Mouse (Mus musculus): ENCODE measurements around the gene Nav2. TPM values are rescaled to one million over a fixed set of nuclear protein-coding genes. Genes with fewer than 3 reads are reported as not detected.

The Nav2 gene
- polyA plus RNA-seq, 1 experiment from 2014 or later, result 8.3 TPM

DNA sequence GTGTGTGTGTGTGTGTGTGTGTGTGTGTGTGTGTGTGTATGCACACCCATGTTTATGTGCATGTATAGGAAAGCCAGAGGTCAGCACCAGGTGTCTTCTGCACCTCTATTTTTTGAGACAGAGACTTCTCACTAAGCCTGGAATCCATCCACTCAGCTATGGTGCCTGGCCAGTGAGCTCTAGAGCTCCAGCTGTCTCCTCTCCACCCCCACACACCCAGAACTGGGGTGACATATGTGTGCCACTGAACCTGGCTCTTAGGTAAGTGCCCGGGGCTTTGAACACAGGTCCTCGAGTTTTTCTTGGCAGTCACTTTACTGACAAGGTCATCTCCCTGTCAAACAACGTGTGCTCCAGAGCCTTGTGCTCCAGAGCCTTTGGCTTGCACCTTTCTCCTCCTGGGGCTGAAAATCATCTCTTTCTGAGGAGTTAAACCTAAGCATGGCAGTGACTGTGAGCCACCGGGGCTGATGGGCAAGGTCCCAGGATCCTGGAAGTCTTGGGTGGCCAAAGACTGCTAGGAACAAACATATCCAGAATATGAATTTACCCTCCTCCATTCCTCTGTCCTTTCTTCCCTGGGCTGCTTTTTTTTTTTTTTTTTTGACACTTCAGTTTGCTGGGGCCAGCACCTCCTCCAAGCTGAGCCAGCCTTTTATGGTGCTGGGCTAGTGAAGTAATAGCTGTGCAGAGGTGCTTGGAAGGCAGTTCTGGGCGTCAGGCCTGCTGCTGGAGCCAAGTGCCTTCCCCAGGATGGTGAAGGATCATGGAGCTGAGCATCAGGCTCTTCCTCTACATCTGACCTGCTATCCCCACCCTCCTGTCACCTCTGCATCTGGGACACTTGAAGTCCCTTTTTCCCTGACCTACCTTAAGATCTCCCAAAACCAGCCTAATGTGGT lies 298.5 kb downstream of the Nav2 start:
- no peaks in the 10 kb centered on the region for H3K9me3 ChIP-seq (replicated peaks)
- no peaks in the 10 kb centered on the region for H3K27me3 ChIP-seq (ENCODE audit: low read depth, poor library complexity, severe bottlenecking)
- no peak for DNase-seq (ENCODE audit: low spot score)
- H3K36me3 ChIP-seq, result no peaks in the 10 kb centered on the region
- no peak overlapping the region for H3K4me3 ChIP-seq
- peaks cover 6% of the 10 kb centered on the region; the same call in 1 of the 2 replicates for H3K4me1 ChIP-seq
- no peak overlapping the region for H3K27ac ChIP-seq
- WGBS, result 67% methylated on average over 5 of the region's 5 CpGs

DNA sequence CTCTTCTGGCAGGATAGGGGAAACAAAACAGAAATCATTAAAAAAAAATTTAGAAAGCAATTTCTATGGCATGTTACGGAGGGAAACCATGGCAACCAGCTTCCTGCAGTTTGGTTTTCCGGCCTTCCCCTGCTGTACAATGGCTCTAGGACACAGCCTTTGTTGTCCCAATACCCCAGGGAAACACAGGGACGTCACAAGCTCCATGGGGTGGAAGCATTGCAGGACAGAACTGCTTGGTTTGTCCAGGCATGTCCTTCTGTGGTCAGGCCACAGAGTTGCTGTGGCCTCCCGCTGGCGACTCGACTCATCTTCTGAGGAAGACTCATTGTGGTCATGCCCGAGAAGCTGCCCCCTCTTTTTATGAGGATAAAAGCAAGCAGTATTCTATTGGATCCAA lies 301.0 kb downstream of the Nav2 start:
- H3K36me3 ChIP-seq, result no peaks in the 10 kb centered on the region
- no peak for DNase-seq (ENCODE audit: low spot score)
- H3K27me3 ChIP-seq (ENCODE audit: low read depth, poor library complexity, severe bottlenecking), result no peaks in the 10 kb centered on the region
- WGBS, result 83% methylated on average over 7 of the region's 7 CpGs
- no peaks in the 10 kb centered on the region for H3K4me1 ChIP-seq
- H3K9me3 ChIP-seq (replicated peaks), result no peaks in the 10 kb centered on the region
- H3K27ac ChIP-seq, result no peak overlapping the region
- H3K4me3 ChIP-seq, result no peak overlapping the region

- Histone ChIP-seq H3K27ac (no peak overlapping the region), H3K27me3 (ENCODE audit: low read depth, poor library complexity, severe bottlenecking) (no peaks in the 10 kb centered on the region), H3K36me3 (no peaks in the 10 kb centered on the region), H3K9me3 (replicated peaks) (no peaks in the 10 kb centered on the region), H3K4me1 (no peaks in the 10 kb centered on the region), H3K4me3 (no peak overlapping the region)
- 94% methylated on average over 8 of the region's 8 CpGs for WGBS
- DNase-seq (ENCODE audit: low spot score), result no peak
Measured at GRCm38 (mm10) chr7:49210721-49211120, 302.2 kb downstream of the Nav2 start.

DNA sequence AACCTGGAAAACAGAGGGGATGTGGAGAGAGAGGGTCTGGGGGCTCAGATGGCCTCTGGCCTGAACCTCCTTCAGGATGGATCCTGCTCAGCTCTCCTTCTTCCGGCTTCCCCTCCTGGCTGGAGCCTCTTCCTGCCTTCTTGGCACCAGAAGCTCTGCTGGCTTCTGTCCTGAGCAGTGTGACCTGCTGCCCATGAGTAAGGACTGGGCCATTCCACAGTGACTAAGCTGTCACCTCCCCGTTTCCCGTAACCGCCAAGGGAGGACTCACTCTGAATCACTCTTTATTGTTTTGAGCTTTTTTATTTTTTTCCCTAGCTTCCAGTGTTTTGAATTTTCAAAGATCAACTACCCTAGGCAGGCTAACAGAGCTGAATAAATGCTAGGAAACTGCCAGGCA lies 304.5 kb downstream of the Nav2 start:
- no peaks in the 10 kb centered on the region for H3K36me3 ChIP-seq
- no peak overlapping the region for H3K27ac ChIP-seq
- DNase-seq (ENCODE audit: low spot score), result no peak
- 90% methylated on average over 4 of the region's 4 CpGs for WGBS
- H3K9me3 ChIP-seq (replicated peaks), result no peaks in the 10 kb centered on the region
- H3K4me3 ChIP-seq, result no peak overlapping the region
- peaks cover 8% of the 10 kb centered on the region for H3K4me1 ChIP-seq
- no peaks in the 10 kb centered on the region for H3K27me3 ChIP-seq (ENCODE audit: low read depth, poor library complexity, severe bottlenecking)

- Histone ChIP-seq H3K9me3 (replicated peaks) (no peaks in the 10 kb centered on the region), H3K36me3 (no peaks in the 10 kb centered on the region), H3K27ac (no peak overlapping the region), H3K4me3 (no peak overlapping the region), H3K4me1 (peaks cover 14% of the 10 kb centered on the region), H3K27me3 (ENCODE audit: low read depth, poor library complexity, severe bottlenecking) (no peaks in the 10 kb centered on the region)
- 60% methylated on average over 6 of the region's 6 CpGs for WGBS
- DNase-seq (ENCODE audit: low spot score), result no peak
Measured at GRCm38 (mm10) chr7:49217786-49218185, 309.3 kb downstream of the Nav2 start.

- Histone ChIP-seq H3K36me3 (no peaks in the 10 kb centered on the region), H3K4me3 (no peak overlapping the region), H3K4me1 (0 out of 2 replicates have a peak, but pooled peaks cover 2% of the 10 kb centered on the region), H3K27me3 (ENCODE audit: low read depth, poor library complexity, severe bottlenecking) (no peaks in the 10 kb centered on the region), H3K27ac (no peak overlapping the region), H3K9me3 (replicated peaks) (no peaks in the 10 kb centered on the region)
- WGBS, result 84% methylated on average over 5 of the region's 5 CpGs
- DNase-seq (ENCODE audit: low spot score), result no peak
Measured at GRCm38 (mm10) chr7:49225741-49226140, 317.2 kb downstream of the Nav2 start.

GRCm38 (mm10) chr7:49232969-49233368 lies 324.5 kb downstream of the Nav2 start:
- Histone ChIP-seq H3K36me3 (no peaks in the 10 kb centered on the region), H3K27me3 (ENCODE audit: low read depth, poor library complexity, severe bottlenecking) (no peaks in the 10 kb centered on the region), H3K4me3 (no peak overlapping the region), H3K9me3 (replicated peaks) (no peaks in the 10 kb centered on the region), H3K4me1 (0 out of 2 replicates have a peak, but pooled peaks cover 2% of the 10 kb centered on the region), H3K27ac (no peak overlapping the region)
- no peak for DNase-seq (ENCODE audit: low spot score)
- 94% methylated on average over 2 of the region's 2 CpGs for WGBS

- no peaks in the 10 kb centered on the region for H3K9me3 ChIP-seq (replicated peaks)
- H3K4me3 ChIP-seq, result no peak overlapping the region
- DNase-seq (ENCODE audit: low spot score), result no peak
- no peak overlapping the region for H3K27ac ChIP-seq
- no peaks in the 10 kb centered on the region for H3K36me3 ChIP-seq
- no peaks in the 10 kb centered on the region for H3K27me3 ChIP-seq (ENCODE audit: low read depth, poor library complexity, severe bottlenecking)
- H3K4me1 ChIP-seq, result 0 out of 2 replicates have a peak, but pooled peaks cover 2% of the 10 kb centered on the region
- 72% methylated on average over 8 of the region's 8 CpGs for WGBS
Measured at GRCm38 (mm10) chr7:49234288-49234687, 325.8 kb downstream of the Nav2 start.

DNA sequence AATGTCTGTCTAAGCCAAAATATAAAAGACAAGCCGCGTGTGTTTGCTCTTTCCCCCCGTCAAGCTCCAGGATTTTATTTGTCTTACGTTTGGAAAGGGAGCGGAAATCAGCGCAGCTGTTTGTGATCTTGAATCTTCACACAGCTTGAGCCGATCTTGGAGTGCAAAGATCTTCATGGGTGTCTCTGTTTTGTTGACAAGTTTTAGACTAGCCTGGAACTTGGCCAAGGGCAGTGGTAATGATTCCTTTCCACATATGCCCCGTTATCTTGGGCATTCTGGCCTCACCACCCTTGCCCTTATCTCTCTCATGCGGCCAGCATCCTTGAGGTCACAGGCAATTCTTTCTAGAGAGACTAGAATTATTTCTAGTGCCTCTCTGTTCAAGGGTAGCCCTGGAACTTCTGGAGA lies 326.8 kb downstream of the Nav2 start:
- 88% methylated on average over 9 of the region's 9 CpGs for WGBS
- Histone ChIP-seq H3K4me3 (no peak overlapping the region), H3K4me1 (0 out of 2 replicates have a peak, but pooled peaks cover 2% of the 10 kb centered on the region), H3K9me3 (replicated peaks) (no peaks in the 10 kb centered on the region), H3K27me3 (ENCODE audit: low read depth, poor library complexity, severe bottlenecking) (no peaks in the 10 kb centered on the region), H3K36me3 (no peaks in the 10 kb centered on the region), H3K27ac (no peak overlapping the region)
- DNase-seq (ENCODE audit: low spot score), result no peak

- DNase-seq (ENCODE audit: low spot score), result no peak
- H3K4me1 ChIP-seq, result 0 out of 2 replicates have a peak, but pooled peaks cover 2% of the 10 kb centered on the region
- no peaks in the 10 kb centered on the region for H3K27me3 ChIP-seq (ENCODE audit: low read depth, poor library complexity, severe bottlenecking)
- no peak overlapping the region for H3K27ac ChIP-seq
- 76% methylated on average over 3 of the region's 3 CpGs for WGBS
- no peaks in the 10 kb centered on the region for H3K9me3 ChIP-seq (replicated peaks)
- H3K4me3 ChIP-seq, result no peak overlapping the region
- no peaks in the 10 kb centered on the region for H3K36me3 ChIP-seq
Measured at GRCm38 (mm10) chr7:49235821-49236220, 327.3 kb downstream of the Nav2 start.

GRCm38 (mm10) chr7:49240461-49240860 lies 331.9 kb downstream of the Nav2 start:
- Histone ChIP-seq H3K36me3 (no peaks in the 10 kb centered on the region), H3K4me3 (no peak overlapping the region), H3K27me3 (ENCODE audit: low read depth, poor library complexity, severe bottlenecking) (peaks cover 13% of the 10 kb centered on the region), H3K9me3 (replicated peaks) (no peaks in the 10 kb centered on the region), H3K27ac (no peak overlapping the region), H3K4me1 (peaks cover 3% of the 10 kb centered on the region; the same call in 1 of the 2 replicates)
- no peak for DNase-seq (ENCODE audit: low spot score)
- 88% methylated on average over 7 of the region's 7 CpGs for WGBS

DNA sequence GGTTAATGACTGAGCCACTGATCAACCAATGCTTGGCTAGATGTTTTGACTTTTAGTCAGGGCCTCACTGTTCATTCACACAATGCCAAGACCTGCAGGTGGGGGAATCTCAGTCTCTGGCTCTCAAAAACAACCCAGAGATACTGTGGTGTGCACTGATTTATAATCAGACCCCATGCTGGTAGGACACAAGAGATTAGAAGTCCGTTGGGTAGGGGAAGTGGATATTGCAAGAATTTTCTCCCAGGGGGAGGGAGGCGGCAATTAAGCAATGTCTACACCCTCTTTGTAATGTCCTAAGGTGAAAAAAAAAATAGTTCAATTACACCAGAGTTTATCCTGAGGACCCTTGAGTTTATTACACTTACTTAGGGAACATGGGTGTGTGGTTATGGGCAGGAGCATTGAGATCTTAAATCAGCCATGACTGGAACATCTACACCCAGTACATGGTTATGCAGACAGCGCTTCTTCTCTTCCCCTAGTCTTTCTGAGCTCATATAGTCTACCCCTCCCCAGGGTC lies 332.8 kb downstream of the Nav2 start:
- 86% methylated on average over 3 of the region's 3 CpGs for WGBS
- Histone ChIP-seq H3K36me3 (no peaks in the 10 kb centered on the region), H3K27me3 (ENCODE audit: low read depth, poor library complexity, severe bottlenecking) (peaks cover 17% of the 10 kb centered on the region), H3K4me1 (peaks cover 7% of the 10 kb centered on the region), H3K27ac (no peak overlapping the region), H3K4me3 (no peak overlapping the region), H3K9me3 (replicated peaks) (no peaks in the 10 kb centered on the region)
- DNase-seq (ENCODE audit: low spot score), result no peak

GRCm38 (mm10) chr7:49242261-49242660 lies 333.7 kb downstream of the Nav2 start:
- DNase-seq (ENCODE audit: low spot score), result no peak
- WGBS, result 54% methylated on average over 5 of the region's 5 CpGs
- H3K9me3 ChIP-seq (replicated peaks), result no peaks in the 10 kb centered on the region

More at GRCm38 (mm10) chr7:49242261-49242660, 333.7 kb downstream of the Nav2 start:
- Histone ChIP-seq H3K27ac (no peak overlapping the region), H3K4me3 (no peak overlapping the region), H3K36me3 (no peaks in the 10 kb centered on the region), H3K27me3 (ENCODE audit: low read depth, poor library complexity, severe bottlenecking) (peaks cover 26% of the 10 kb centered on the region), H3K4me1 (peaks cover 17% of the 10 kb centered on the region)
